Mouse (Mus musculus) E14TG2a.4 (cell line): Measurements from ENCODE around the gene Prcc.

Experiments used
- CTCF ChIP-seq: conservative IDR thresholded peaks from 2 replicates; pipeline ENCODE4 v1.5.1; 2014; ENCODE audit warnings: low read length
- NANOG ChIP-seq: IDR thresholded peaks from 2 replicates; pipeline ENCODE4 v1.6.1; 2014; ENCODE audit warnings: borderline replicate concordance, low read length, mixed read lengths
- POU5F1 ChIP-seq: IDR thresholded peaks from 2 replicates; pipeline ENCODE4 v1.6.1; 2014; ENCODE audit warnings: low read length, borderline replicate concordance

GRCm38 (mm10) chr3:87920270-87920943 lies 35.0 kb upstream of the Prcc start:
- no peak for TF ChIP-seq CTCF
- no peak for TF ChIP-seq NANOG
- TF ChIP-seq POU5F1, result no peak
